Mouse (Mus musculus) lung, postnatal 36 days (tissue): ENCODE data around the gene Sdf2l1.

Experiments used
- DNase-seq: peaks from one replicate; pipeline ENCODE4 v3.0.0; 2022; ENCODE audit warnings: mixed read lengths

Gene Sdf2l1

DNA sequence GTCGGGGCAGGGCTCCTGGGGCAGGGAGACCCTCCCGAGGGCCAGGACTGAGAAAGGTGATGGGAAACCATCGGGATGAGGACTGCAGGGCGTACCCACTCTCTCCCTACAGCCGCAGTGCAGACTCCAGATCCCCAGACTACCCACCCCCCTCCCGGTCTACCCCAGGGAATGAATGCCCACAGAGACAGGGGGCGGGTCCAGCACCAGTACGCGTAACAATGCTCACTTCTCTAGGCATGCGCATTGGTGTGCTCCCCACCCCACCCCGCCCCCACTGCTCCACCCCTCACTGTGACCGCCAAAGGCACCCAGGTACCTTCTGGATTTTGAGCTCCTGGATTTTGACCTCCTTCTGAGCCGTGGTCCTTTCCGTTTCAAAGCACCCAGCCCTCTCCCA is 10.6 kb downstream of the Sdf2l1 start:
- DNase-seq: no peak

DNA sequence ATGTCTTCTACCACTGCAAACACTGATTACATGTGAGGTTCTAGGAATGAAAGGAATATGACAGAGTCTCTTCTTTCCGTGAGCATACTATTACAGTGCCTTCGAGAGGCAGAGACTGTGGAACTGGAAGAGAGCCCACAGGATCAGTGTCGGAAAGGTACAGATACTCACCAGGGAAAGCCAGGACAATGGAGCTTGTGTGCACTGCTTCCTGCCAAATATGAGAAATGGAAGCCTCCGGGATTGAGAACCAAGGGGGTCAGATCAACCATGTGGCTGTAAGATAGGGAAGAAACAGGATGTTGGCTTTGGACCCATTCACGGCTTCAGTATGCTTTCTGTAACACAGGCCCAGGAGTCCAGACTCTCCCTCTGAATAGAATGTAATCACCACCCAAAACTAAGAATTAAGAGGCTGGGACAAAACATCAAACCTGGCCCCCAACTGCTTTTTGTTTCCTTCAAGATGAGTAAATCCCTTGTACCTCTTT is 14.8 kb downstream of the Sdf2l1 start:
- no peak for DNase-seq

DNA sequence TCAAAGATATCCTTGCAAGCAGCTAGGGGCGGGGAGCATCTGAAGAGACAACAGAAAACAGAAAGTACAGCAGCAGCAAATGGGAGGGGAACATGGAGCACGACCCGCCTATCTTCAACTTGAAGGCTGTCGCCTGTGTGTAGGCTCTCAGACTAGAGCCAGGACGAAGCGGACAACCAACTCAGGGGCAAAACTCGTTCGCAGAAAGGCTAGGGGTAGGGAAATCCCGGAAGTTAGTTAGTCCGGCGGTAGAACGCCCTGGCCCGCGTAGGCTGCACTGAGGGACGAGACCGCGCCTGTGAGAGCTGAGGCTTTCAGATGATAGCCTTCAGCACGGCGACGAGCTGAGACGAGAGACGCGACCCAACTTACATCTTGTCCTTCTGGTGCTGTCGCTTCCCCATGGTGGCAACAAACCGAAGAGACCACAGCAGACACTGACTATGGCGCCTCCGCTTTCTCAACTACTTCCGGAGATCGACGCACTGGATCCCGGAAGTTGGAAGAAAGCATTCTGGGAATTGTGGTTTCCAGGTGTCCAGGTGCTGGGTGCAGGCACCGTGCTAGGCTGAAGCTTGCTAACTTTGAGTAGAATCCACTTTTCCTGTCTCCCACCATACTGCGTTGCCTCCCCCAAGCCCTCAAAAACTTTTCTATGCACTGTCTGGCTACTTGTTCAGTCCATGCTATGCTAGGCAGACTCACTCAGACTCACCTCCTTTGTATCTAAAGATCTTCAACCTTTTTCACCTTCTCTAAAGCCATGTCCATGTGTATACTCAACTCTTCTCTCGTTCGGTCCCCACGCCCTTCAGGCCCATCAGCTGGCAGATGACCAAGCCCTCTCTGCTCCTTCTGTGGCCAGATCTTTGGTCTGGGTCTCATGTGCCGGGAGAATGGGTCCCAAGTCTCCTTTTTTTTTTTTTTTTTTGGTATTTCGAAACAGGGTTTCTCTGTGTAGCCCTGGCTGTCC is 21.1 kb downstream of the Sdf2l1 start, which contains the start of gene Ppil2:
Gene Ppil2 (minus strand): TSS at position 487 of the 973 bp plus-strand sequence.
- peak; percentile 86 for DNase-seq

DNA sequence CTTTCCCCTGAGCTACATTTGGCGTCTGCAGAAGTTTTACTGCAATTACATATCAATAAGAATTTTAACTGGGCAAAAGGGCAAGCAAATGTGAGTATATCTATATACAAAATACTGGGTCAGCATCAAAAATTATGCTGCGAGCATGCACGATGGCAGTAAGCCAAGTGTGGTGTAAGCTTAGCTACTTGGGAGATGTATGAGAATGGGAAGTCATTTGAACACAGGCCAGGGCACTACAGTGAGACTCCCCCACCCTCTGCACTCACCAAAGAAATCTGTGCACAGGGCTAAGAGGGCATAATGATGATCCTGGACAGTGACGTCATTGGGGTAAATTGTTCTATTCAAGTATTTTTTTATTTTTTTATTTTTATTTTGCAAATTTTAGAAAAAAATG is 27.6 kb downstream of the Sdf2l1 start:
- no peak for DNase-seq

DNA sequence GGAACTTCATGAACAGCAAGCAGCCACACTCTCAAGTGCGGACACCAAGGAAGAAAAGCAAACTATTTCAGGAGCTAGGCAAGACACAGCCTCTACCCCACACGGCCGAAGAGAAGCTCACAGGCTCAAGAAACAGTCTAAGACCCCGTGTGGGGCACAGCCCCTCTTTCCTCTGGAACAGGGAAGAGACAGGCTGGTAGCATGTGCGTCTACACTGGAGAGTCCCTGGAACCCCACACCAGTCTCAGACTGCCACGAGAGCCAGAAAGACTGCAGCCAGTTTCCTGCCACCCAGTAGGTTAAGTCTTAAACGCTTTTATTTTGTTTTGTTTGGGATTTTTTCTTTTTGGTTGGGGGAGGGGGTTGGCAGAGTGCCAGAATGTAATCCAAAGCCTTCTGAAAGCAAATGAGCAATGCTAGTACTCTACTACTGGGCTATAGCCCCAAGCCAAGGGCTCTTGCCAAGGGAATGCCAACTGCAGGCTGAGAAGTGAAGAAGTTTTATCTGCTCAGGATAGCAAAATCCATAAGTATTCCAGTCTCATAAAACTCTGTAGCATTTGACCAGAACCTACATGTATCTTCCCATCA is 29.5 kb downstream of the Sdf2l1 start:
- no peak for DNase-seq

DNA sequence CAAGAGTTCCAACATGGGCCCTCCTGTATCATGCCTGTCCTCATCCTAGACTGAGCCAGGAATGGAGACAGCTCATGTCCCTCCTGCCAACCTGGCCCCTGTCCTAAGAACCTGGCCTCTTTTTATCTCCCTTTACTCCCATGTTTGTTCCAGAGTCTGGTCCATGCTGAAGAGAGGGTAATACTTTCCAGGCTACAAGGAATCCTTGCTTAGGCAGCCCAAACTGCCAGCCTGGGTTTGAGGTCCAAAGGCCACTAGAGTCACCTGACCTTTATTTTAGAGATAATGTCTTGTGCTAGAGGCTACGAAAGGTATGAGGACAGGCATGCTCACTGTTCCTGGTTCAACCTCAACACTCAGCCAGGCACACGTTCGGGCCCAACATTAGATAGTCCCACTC is 35.2 kb downstream of the Sdf2l1 start:
- DNase-seq: no peak

DNA sequence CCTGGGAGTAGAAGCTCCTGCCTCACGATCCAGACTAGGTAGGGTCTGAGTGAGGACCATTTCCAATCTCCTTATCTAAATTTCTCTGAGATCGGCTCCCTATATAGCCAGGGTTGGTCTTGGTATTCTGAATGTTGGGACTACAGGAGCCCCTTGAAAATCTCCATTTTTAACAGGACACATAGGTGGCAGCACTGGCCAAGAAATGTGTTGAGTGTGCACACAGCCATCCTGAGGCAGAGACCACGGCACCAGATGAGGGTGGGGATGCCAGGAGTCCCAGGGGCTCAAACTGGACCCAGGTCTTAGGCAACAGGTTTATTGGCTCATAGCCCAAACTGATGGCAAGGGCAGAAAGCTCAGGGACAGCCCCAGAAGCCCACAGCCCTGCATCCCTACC is 43.8 kb downstream of the Sdf2l1 start:
- no peak for DNase-seq

DNA sequence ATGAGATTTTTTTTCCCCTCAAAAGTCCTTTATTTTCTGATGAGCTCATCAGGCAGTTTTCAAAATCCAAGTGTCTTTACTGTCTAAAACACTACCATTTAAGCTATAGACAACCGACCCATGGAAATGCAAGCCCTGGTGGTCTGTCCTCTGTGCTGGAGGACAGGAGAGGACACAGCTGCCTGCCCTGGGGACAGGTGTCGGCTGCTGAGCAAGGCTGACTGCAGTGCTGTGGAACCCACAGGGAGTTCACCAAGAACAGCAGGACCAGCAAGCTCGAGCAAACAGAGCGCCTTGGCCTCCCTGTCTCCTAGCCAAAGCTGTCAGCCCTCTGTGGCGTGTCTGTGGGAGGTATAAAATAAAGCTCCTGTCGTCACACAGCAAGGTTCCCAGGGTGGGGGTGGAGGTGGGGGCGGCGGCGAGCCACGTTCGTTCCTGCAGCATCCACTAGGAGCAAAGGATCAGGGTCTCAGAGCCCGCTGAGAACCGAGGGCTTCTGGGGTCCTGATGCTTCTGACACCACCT is 45.5 kb downstream of the Sdf2l1 start:
- DNase-seq: no peak

DNA sequence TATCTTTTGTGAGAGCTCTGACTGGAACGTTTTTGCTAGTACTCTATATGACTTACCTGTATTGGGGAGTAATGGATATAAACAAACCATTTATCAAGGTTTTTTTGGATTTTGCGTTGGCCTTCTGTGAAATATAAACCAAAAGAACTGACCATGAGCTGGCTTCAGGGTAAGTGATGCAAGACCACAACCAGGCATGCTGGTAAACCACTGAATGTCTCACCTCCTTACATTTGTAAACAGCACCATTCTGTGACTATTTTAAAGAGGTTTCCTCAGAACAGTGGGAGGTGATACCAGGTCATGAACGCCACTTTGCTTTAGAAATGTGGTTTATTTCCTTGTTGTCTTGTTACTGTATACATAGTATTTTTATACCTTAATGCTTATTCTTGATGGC is 45.9 kb downstream of the Sdf2l1 start:
- DNase-seq: no peak

DNA sequence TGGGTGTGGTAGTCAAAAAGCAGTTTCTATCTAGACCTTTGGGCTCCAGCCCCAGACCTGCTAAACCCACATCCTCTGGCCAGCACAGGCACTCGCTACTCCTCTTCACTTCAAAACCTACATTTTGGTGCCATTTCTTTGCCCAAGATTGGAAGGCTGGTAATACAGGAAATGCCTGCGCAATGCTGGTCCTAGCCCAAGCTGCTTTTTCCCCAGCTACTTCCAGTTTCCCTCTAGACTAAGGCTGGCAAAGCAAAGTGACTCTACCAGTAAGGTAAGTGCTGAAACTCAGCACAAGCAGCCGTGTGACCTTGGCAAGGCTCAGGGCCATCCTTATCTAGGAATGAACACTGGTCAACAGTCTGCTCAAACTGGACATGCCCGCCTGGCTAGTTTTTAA is 46.5 kb downstream of the Sdf2l1 start:
- DNase-seq: peak; percentile 59

DNA sequence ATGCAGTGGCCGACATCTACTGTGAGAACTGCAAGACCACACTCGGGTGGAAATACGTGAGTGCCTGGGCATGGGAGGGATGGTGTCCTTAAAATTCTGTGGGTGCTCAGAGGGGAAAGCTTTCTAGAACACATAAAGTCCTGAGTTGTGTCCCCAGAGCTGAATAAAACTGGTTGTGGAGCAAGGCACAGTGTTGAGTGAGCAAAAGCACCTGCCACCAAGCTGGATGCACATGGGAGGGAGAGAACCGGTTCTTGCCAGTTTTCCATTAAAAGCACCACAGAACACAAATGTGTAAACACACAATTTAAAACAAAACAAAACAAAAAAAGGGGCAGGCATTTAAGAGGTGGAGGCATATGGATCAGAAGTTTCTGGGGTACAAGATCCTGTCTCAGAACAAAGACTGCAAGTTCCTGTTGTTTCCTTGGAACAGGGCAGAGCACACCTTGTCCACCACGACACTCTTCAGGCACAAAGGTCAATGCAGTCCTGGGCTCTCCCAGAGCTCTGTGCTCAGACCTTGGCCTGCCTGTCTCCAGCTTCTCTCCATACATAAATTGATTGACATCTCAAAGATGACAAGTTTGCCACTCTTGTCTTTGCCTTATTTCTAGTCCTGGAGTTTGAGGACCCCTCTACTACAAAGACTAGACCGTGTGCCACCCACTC is 49.9 kb downstream of the Sdf2l1 start:
- DNase-seq: peak; percentile 56
